Mouse (Mus musculus): Measurements from ENCODE around the gene Flnb. TPM values are rescaled to one million over a fixed set of nuclear protein-coding genes. Genes with fewer than 3 reads are reported as not detected.

The Flnb gene
- polyA plus RNA-seq, 1 experiment from 2014 or later, result 13.8 TPM

GRCm38 (mm10) chr14:7896699-7897098 lies 78.9 kb downstream of the Flnb start:
- DNase-seq (ENCODE audit: low spot score), result no peak
- H3K36me3 ChIP-seq, result peaks cover 75% of the 10 kb centered on the region
- H3K4me3 ChIP-seq, result no peak overlapping the region
- H3K27ac ChIP-seq (replicated peaks), result no peak overlapping the region
- WGBS, result 88% methylated on average over 1 of the region's 1 CpGs
- no peaks in the 10 kb centered on the region for H3K4me1 ChIP-seq
- H3K9me3 ChIP-seq (replicated peaks), result no peaks in the 10 kb centered on the region
- H3K27me3 ChIP-seq (ENCODE audit: low read depth, poor library complexity, severe bottlenecking), result no peaks in the 10 kb centered on the region

GRCm38 (mm10) chr14:7899986-7900385 lies 82.2 kb downstream of the Flnb start:
- WGBS, result 81% methylated on average over 3 of the region's 3 CpGs
- DNase-seq (ENCODE audit: low spot score), result no peak
- Histone ChIP-seq H3K27me3 (ENCODE audit: low read depth, poor library complexity, severe bottlenecking) (no peaks in the 10 kb centered on the region), H3K27ac (replicated peaks) (no peak overlapping the region), H3K9me3 (replicated peaks) (no peaks in the 10 kb centered on the region), H3K4me1 (no peaks in the 10 kb centered on the region), H3K4me3 (no peak overlapping the region), H3K36me3 (peaks cover 58% of the 10 kb centered on the region)

- Histone ChIP-seq H3K4me3 (no peak overlapping the region), H3K4me1 (no peaks in the 10 kb centered on the region), H3K27ac (replicated peaks) (no peak overlapping the region), H3K9me3 (replicated peaks) (no peaks in the 10 kb centered on the region), H3K36me3 (peaks cover 60% of the 10 kb centered on the region), H3K27me3 (ENCODE audit: low read depth, poor library complexity, severe bottlenecking) (no peaks in the 10 kb centered on the region)
- no peak for DNase-seq (ENCODE audit: low spot score)
- 76% methylated on average over 11 of the region's 11 CpGs for WGBS
Observed at GRCm38 (mm10) chr14:7900481-7901049, 82.8 kb downstream of the Flnb start.

- H3K9me3 ChIP-seq (replicated peaks), result no peaks in the 10 kb centered on the region
- H3K36me3 ChIP-seq, result peaks cover 58% of the 10 kb centered on the region
- H3K27me3 ChIP-seq (ENCODE audit: low read depth, poor library complexity, severe bottlenecking), result no peaks in the 10 kb centered on the region
- 86% methylated on average over 12 of the region's 12 CpGs for WGBS
- no peaks in the 10 kb centered on the region for H3K4me1 ChIP-seq
- H3K4me3 ChIP-seq, result no peak overlapping the region
- H3K27ac ChIP-seq (replicated peaks), result no peak overlapping the region
- no peak for DNase-seq (ENCODE audit: low spot score)
Observed at GRCm38 (mm10) chr14:7901484-7902240, 83.9 kb downstream of the Flnb start.

GRCm38 (mm10) chr14:7907058-7907457 lies 89.3 kb downstream of the Flnb start:
- Histone ChIP-seq H3K9me3 (replicated peaks) (no peaks in the 10 kb centered on the region), H3K27me3 (ENCODE audit: low read depth, poor library complexity, severe bottlenecking) (no peaks in the 10 kb centered on the region), H3K36me3 (peaks cover 71% of the 10 kb centered on the region), H3K27ac (replicated peaks) (no peak overlapping the region), H3K4me3 (no peak overlapping the region), H3K4me1 (no peaks in the 10 kb centered on the region)
- WGBS, result 91% methylated on average over 11 of the region's 11 CpGs
- no peak for DNase-seq (ENCODE audit: low spot score)

- no peak for DNase-seq (ENCODE audit: low spot score)
- Histone ChIP-seq H3K27ac (replicated peaks) (no peak overlapping the region), H3K9me3 (replicated peaks) (no peaks in the 10 kb centered on the region), H3K36me3 (peaks cover 80% of the 10 kb centered on the region), H3K4me1 (no peaks in the 10 kb centered on the region; the same call in 1 of the 2 replicates), H3K27me3 (ENCODE audit: low read depth, poor library complexity, severe bottlenecking) (no peaks in the 10 kb centered on the region), H3K4me3 (no peak overlapping the region)
- WGBS, result 81% methylated on average over 10 of the region's 10 CpGs
Observed at GRCm38 (mm10) chr14:7909472-7909871, 91.7 kb downstream of the Flnb start.

- 73% methylated on average over 7 of the region's 7 CpGs for WGBS
- H3K36me3 ChIP-seq, result peaks cover 83% of the 10 kb centered on the region
- H3K27me3 ChIP-seq (ENCODE audit: low read depth, poor library complexity, severe bottlenecking), result no peaks in the 10 kb centered on the region
Observed at GRCm38 (mm10) chr14:7913842-7914241, 96.1 kb downstream of the Flnb start.

GRCm38 (mm10) chr14:7914461-7914860 lies 96.7 kb downstream of the Flnb start:
- H3K27me3 ChIP-seq (ENCODE audit: low read depth, poor library complexity, severe bottlenecking), result no peaks in the 10 kb centered on the region
- WGBS, result 86% methylated on average over 4 of the region's 4 CpGs
- no peaks in the 10 kb centered on the region for H3K9me3 ChIP-seq (replicated peaks)
- H3K36me3 ChIP-seq, result peaks cover 84% of the 10 kb centered on the region
- H3K4me1 ChIP-seq, result no peaks in the 10 kb centered on the region; the same call in 1 of the 2 replicates
- no peak for DNase-seq (ENCODE audit: low spot score)
- H3K4me3 ChIP-seq, result no peak overlapping the region
- no peak overlapping the region for H3K27ac ChIP-seq (replicated peaks)

More at GRCm38 (mm10) chr14:7913842-7914241, 96.1 kb downstream of the Flnb start:
- Histone ChIP-seq H3K4me1 (no peaks in the 10 kb centered on the region; the same call in 1 of the 2 replicates), H3K27ac (replicated peaks) (no peak overlapping the region), H3K4me3 (no peak overlapping the region), H3K9me3 (replicated peaks) (no peaks in the 10 kb centered on the region)
- no peak for DNase-seq (ENCODE audit: low spot score)

- Histone ChIP-seq H3K4me3 (no peak overlapping the region), H3K9me3 (replicated peaks) (no peaks in the 10 kb centered on the region), H3K27ac (replicated peaks) (no peak overlapping the region), H3K36me3 (peaks cover 87% of the 10 kb centered on the region), H3K27me3 (ENCODE audit: low read depth, poor library complexity, severe bottlenecking) (no peaks in the 10 kb centered on the region), H3K4me1 (no peaks in the 10 kb centered on the region; the same call in 1 of the 2 replicates)
- 86% methylated on average over 6 of the region's 6 CpGs for WGBS
- no peak for DNase-seq (ENCODE audit: low spot score)
Observed at GRCm38 (mm10) chr14:7918150-7918991, 100.6 kb downstream of the Flnb start.

GRCm38 (mm10) chr14:7919309-7919708 lies 101.6 kb downstream of the Flnb start:
- no peak for DNase-seq (ENCODE audit: low spot score)
- H3K4me1 ChIP-seq, result no peaks in the 10 kb centered on the region
- peaks cover 90% of the 10 kb centered on the region for H3K36me3 ChIP-seq
- 92% methylated on average over 5 of the region's 5 CpGs for WGBS
- no peaks in the 10 kb centered on the region for H3K27me3 ChIP-seq (ENCODE audit: low read depth, poor library complexity, severe bottlenecking)
- H3K9me3 ChIP-seq (replicated peaks), result no peaks in the 10 kb centered on the region
- H3K4me3 ChIP-seq, result no peak overlapping the region
- no peak overlapping the region for H3K27ac ChIP-seq (replicated peaks)

GRCm38 (mm10) chr14:7919921-7920320 lies 102.2 kb downstream of the Flnb start:
- Histone ChIP-seq H3K36me3 (peaks cover 91% of the 10 kb centered on the region), H3K27ac (replicated peaks) (no peak overlapping the region)
- WGBS, result 81% methylated on average over 4 of the region's 4 CpGs

GRCm38 (mm10) chr14:7921459-7921858 lies 103.7 kb downstream of the Flnb start:
- H3K4me3 ChIP-seq, result no peak overlapping the region
- H3K36me3 ChIP-seq, result peaks cover 88% of the 10 kb centered on the region
- H3K27me3 ChIP-seq (ENCODE audit: low read depth, poor library complexity, severe bottlenecking), result no peaks in the 10 kb centered on the region
- no peak for DNase-seq (ENCODE audit: low spot score)
- no peaks in the 10 kb centered on the region for H3K4me1 ChIP-seq
- H3K9me3 ChIP-seq (replicated peaks), result no peaks in the 10 kb centered on the region
- 89% methylated on average over 5 of the region's 5 CpGs for whole genome bisulfite sequencing
- H3K27ac ChIP-seq (replicated peaks), result no peak overlapping the region

More at GRCm38 (mm10) chr14:7919921-7920320, 102.2 kb downstream of the Flnb start:
- no peaks in the 10 kb centered on the region for H3K27me3 ChIP-seq (ENCODE audit: low read depth, poor library complexity, severe bottlenecking)
- H3K4me1 ChIP-seq, result no peaks in the 10 kb centered on the region
- DNase-seq (ENCODE audit: low spot score), result no peak
- H3K9me3 ChIP-seq (replicated peaks), result no peaks in the 10 kb centered on the region
- no peak overlapping the region for H3K4me3 ChIP-seq

Measured in midbrain, embryonic 10.5 days (tissue).